Mouse (Mus musculus) adrenal gland, adult 8-10 months (tissue): ENCODE results near the gene Tpmt. TPM values are rescaled to one million over a fixed set of nuclear protein-coding genes. Genes with fewer than 3 reads are reported as not detected.

Experiments used
- DNase-seq: peaks from one replicate; pipeline ENCODE4 v3.0.0; 2022
- total RNA-seq, 4 experiments: library from RNA; stranded (reverse); gene quantifications; 2 replicates each; pipeline ENCODE4 v1.2.4; 2022

Tpmt gene
- total RNA-seq = 10 to 100 TPM in 1 of 4 experiments, 1 to 10 TPM in 3; 4.1 to 10.7 (median 7.1) TPM

DNA sequence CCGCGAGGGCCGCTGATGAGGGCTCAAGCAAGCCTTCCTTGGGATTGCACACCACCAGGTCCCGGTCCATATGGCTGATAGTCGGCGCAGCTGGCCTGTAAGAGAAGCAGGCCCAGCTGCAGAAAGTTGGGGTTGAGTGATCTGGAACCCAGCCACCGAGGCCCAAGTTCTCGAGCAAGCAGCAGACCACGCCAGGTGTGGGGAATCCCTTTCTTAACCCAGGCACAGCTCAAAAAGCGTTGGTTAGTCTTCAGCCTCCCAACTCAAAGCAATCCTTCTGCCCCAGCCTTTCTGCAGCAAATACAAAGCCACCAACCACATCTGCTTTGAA is at the start of gene Tpmt:
Tpmt (minus strand) TSS at position 121 of the 331 bp plus-strand sequence.
- DNase-seq = peak; percentile 3

GRCm38 (mm10) chr13:47093791-47094190 is 49.3 kb upstream of the Tpmt start:
- no peak for DNase-seq

- DNase-seq = no peak
Observed at GRCm38 (mm10) chr13:47089271-47089670, 44.7 kb upstream of the Tpmt start.

DNA sequence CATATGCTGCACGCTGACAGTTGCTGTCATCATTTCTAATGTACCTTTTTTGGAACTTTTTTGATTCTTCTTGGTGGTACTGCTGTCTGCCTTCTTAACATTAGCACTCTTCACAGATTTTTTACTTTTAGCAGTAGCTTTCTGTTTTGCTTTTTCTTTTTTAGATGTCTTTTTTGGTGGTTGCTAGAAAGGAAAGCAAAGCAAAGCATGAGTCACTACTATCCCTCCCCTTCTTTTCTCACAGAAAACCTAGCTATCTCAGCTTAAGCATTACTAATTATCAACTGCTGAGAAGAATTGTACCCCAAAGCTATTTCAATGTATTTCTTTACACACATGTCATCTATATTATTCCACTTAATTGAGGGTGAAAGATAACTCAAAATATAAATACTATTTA is 43.9 kb upstream of the Tpmt start:
- DNase-seq = no peak

GRCm38 (mm10) chr13:47080905-47081505 is 36.5 kb upstream of the Tpmt start:
- DNase-seq = no peak

DNA sequence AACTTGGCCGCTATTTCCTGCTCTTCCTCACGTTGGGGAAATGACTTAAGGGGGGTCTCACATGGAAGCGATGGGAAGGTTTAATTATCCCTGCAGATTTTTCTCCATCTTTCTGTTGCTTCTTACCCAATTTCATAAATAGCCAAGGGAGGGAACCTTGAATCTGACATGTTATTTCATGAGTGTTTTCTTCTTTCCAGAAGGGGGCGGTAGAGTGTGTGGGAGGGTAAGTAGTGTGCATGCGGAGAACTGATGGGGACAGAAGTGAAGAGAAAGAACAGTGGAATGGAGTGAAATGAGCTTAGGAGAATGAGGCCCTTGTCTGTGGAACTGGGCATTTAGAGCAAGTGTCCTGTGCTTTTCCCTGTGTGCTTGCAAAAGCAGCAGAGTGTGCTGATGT is 34.3 kb upstream of the Tpmt start:
- no peak for DNase-seq

DNA sequence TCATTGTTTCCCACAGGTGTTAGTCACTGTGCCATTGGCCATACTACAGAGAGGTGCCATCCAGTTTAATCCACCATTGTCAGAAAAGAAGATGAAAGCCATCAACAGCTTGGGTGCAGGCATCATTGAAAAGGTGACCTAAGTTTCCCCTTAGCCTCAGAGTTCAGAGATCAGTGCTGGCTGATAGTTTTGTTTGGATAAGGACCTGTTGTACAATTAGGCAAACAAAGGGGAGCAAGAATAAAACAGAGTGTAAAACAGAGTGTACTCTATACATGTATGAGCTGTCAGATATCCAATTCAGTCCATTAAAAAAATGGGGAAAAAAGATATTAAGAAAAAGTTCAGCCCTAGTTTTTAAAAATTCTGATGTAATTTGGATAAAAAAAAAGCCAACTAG is 32.8 kb upstream of the Tpmt start:
- no peak for DNase-seq

DNA sequence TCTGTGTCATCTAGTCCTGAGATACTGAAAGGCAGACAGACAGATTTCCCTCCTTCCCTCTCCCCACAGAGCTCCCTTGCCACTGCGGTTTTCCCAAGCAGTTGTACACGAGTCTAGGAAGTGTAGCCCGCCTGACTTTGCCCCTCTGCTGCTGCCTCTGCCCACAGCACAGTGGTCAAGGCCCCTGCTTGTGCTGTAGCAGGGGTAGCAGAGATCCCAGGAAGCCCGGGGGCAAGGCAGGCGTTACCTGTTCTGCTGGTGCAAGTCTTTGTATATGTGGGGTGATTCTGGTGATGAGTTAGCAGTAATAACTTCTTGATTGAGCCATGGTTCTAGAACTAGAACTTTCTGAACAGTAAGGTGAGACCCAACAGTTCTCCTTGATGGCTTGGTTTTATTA is 31.6 kb upstream of the Tpmt start:
- no peak for DNase-seq

- no peak for DNase-seq
Observed at GRCm38 (mm10) chr13:47072484-47072883, 27.9 kb upstream of the Tpmt start.

GRCm38 (mm10) chr13:47071871-47072270 is 27.3 kb upstream of the Tpmt start:
- no peak for DNase-seq

GRCm38 (mm10) chr13:47070329-47071080 is 26.0 kb upstream of the Tpmt start:
- DNase-seq = no peak

- no peak for DNase-seq
Observed at GRCm38 (mm10) chr13:47067001-47067400, 22.5 kb upstream of the Tpmt start.

- DNase-seq = no peak
Observed at GRCm38 (mm10) chr13:47066516-47066915, 22.0 kb upstream of the Tpmt start.

- DNase-seq = no peak
Observed at GRCm38 (mm10) chr13:47063985-47064760, 19.6 kb upstream of the Tpmt start.

DNA sequence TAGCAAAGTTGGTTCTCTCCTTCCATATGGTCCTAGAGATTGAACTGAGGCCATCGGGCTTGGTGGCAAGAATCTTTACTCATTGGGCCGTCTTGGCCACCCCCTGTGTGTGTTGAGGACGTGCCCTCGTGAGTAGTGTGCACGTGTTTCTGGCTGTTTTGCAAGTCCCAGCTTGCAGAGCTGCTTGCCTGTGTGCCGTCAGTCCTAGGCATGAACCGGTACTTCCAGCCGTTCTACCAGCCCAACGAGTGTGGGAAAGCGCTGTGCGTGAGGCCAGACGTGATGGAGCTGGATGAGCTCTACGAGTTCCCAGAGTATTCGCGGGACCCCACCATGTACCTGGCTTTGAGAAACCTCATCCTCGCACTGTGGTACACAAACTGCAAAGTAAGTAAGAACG is 18.2 kb upstream of the Tpmt start:
- DNase-seq = no peak

DNA sequence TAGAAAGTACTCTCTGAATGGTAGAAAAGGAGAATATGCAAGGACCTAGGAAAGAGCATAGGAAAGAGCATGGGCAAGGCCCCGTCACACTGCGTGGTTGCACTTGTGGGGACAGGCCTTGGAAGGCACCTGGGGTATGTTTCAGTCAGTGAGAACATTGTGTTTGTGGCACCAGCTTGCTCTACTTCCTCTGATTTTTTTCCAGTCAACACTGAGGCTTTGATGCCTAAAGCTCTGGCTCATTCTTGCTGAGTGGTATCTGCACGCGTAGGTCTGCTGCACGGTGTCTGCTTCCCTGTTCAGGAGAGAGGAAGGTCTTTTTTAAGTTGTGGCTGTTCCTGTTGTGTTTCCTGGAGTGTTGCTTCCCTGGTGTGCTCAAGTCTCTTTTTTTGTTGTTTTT is 12.2 kb upstream of the Tpmt start:
- DNase-seq = no peak

- DNase-seq = no peak
Observed at GRCm38 (mm10) chr13:47056126-47056525, 11.6 kb upstream of the Tpmt start.

- no peak for DNase-seq
Observed at GRCm38 (mm10) chr13:47053971-47054370, 9.4 kb upstream of the Tpmt start.

GRCm38 (mm10) chr13:47050009-47050408 is 5.5 kb upstream of the Tpmt start:
- no peak for DNase-seq

DNA sequence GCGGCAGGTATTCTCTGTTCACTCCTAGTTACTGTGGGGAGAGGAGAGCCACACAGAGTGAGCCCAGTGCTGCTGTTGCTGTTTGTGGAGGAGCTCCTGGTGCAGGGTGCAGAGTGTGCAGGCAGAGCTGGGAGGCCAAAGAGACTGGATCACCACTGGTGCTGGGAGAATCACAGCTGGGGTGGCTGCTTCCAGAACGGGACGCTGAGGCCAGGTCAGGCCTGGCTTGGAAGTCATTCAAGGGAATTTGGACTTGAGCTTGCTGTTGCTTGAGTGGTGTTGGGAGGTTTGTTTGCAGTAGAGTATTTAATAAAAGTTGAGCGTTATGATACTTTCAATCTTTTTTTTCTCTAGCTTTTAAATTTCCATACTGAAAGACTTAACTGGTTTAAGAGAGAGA is 3.5 kb upstream of the Tpmt start:
- no peak for DNase-seq

DNA sequence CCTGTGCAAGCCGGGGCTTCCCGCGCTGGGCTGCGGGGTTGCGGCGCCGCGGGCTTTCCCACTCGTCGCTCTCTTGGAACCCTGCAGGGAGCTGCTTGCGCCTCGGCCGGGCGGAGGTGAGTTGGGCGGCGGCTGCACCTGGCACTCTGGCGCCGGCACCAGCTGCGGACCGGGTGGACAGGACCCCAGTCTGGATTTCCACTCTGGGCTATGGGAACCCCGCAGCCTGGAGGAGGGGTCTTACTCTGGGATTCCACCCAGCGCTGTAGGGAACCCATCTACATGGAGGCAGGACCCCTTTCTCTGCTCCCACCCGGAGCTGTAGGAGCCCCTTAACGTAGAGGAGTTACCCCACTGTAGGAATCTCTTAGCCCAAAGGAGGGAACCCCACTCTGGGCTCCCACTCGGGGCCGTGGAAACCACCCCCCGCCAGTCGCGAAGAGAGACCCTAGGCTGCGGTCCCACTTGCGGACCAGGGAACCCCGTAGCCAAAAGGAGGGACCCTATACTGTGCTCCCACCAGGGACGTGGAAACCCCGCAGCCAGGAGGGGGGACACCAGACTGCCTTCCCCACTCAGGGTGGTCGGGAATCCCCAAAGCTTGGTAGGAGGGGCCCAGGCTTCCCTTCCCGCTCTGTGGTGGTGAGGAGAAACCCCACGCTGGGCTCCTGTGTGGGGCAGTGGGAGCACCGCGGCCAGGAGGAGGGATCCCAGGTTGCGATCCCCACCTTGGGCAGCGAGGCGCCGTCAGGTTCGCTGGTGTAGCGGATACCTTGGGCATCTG is 512 bp downstream of the Tpmt start:
- peak; percentile 20 for DNase-seq

DNA sequence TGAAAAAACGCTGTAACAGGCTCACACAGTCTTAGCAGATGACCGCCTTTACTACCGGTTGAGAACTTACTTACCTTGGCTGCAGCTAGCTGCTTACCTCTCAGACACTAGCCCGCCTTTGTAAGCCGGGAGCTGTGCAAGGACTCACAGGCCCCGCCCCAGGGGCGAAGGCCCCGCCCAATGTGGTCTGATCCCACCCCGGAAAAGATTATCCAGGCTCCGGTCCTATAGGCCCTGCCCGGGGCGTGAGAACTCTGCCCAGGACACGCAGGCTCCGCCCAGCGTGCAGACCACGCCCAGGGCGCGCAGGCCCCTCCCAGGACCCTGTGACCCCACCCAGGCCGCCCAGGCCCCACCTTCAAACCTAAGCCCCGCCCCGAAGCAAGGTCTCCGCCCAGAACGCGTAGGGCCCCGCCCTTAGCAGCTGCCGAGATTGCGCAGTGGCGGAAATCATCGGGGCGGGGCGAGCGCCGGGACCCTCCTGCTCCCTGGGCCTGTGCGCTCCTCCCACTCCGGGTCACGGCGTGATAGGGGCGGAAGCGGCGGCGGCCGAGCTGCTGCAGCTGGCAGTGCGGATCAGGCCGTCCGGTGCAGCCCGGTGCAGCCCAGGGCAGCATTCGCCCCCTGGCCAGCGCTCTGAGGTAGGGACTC is 1.4 kb downstream of the Tpmt start, which contains the start of gene Kdm1b:
Kdm1b (plus strand) TSS at position 470 of the 651 bp plus-strand sequence.
- DNase-seq = peak; percentile 99
